Mouse (Mus musculus) heart, postnatal 0 days (tissue): Measurements from ENCODE around the gene Cxcl10. TPM values are rescaled to one million over a fixed set of nuclear protein-coding genes. Genes with fewer than 3 reads are reported as not detected.

Experiments used
- ATAC-seq: fragments of 200-750 bp; cut with Nextera tagmentation; 2 replicates; pipeline ENCODE4 v1.8.0; 2017; ENCODE audit warnings: low read depth, moderate number of reproducible peaks, moderate library complexity; ENCODE audit not compliant: insufficient read depth
- DNase-seq: peaks from one replicate; pipeline ENCODE4 v3.0.0-alpha.2; 2016; ENCODE audit warnings: low spot score
- H3K27ac ChIP-seq: fragments of 300-500 bp; sonication (generic); 2 replicates; pipeline ENCODE4 v1.5.1; 2014; ENCODE audit warnings: low read depth, mild to moderate bottlenecking
- H3K27me3 ChIP-seq: fragments of 300-500 bp; sonication (generic); 2 replicates; pipeline ENCODE4 v1.6.1; 2014; ENCODE audit warnings: low read length, mixed read lengths; ENCODE audit not compliant: control insufficient read depth, insufficient read depth
- H3K36me3 ChIP-seq: fragments of 300-500 bp; sonication (generic); replicated peaks from 2 replicates; pipeline ENCODE4 v1.6.1; 2014; ENCODE audit warnings: low read length, mixed read lengths; ENCODE audit not compliant: control insufficient read depth, insufficient read depth
- H3K4me1 ChIP-seq: fragments of 300-500 bp; sonication (generic); 2 replicates; pipeline ENCODE4 v1.6.1; 2014; ENCODE audit warnings: antibody characterized with exemption; ENCODE audit not compliant: control insufficient read depth, insufficient read depth
- H3K4me2 ChIP-seq: fragments of 300-500 bp; sonication (generic); 2 replicates; pipeline ENCODE4 v1.6.1; 2014; ENCODE audit warnings: low read depth, mild to moderate bottlenecking, low read length, moderate library complexity
- H3K4me3 ChIP-seq: fragments of 300-500 bp; sonication (generic); 2 replicates; pipeline ENCODE4 v1.5.1; 2014; ENCODE audit warnings: low read depth, low read length
- H3K9ac ChIP-seq: fragments of 300-500 bp; sonication (generic); replicated peaks from 2 replicates; pipeline ENCODE4 v1.6.1; 2014; ENCODE audit warnings: low read depth, low read length, mixed read lengths
- H3K9me3 ChIP-seq: fragments of 300-500 bp; sonication (generic); replicated peaks from 2 replicates; pipeline ENCODE4 v1.6.1; 2016; ENCODE audit warnings: low read length; ENCODE audit not compliant: control insufficient read depth
- CTCF ChIP-seq: IDR thresholded peaks from 2 replicates; pipeline ENCODE4 v1.5.1; 2016; ENCODE audit warnings: antibody characterized with exemption, control low read depth, low read depth
- EP300 ChIP-seq: IDR thresholded peaks from 2 replicates; pipeline ENCODE4 v1.6.1; 2016; ENCODE audit warnings: antibody characterized with exemption, low read depth
- WGBS: fragments of 180-500 bp; shearing (Covaris S2); extraction: QIAGEN DNeasy Blood & Tissue Kit; methylation state at CpG from one replicate; pipeline ENCODE4 v1.1.7; 2014; 5-methylcytosine and 5-hydroxymethylcytosine counted together
- polyA plus RNA-seq: library from polyadenylated mRNA; unstranded; fragments of >200 nt; fragmentation: Nextera tagmentation; extraction: Ambion mirVana; gene quantifications from 2 replicates; pipeline ENCODE4 v1.2.1, GENCODE M21; 2015
- total RNA-seq: library from RNA; depleted of rRNA; stranded (reverse); fragments of >200 nt; gene quantifications from 2 replicates; pipeline ENCODE4 v1.2.3, GENCODE M21; 2014; ENCODE audit warnings: low replicate concordance; rRNA removed

Cxcl10 gene
- total RNA-seq (0.81 and 9.7 TPM in 2 replicates), polyA plus RNA-seq (0.56 and 0.60 TPM in 2 replicates)

DNA sequence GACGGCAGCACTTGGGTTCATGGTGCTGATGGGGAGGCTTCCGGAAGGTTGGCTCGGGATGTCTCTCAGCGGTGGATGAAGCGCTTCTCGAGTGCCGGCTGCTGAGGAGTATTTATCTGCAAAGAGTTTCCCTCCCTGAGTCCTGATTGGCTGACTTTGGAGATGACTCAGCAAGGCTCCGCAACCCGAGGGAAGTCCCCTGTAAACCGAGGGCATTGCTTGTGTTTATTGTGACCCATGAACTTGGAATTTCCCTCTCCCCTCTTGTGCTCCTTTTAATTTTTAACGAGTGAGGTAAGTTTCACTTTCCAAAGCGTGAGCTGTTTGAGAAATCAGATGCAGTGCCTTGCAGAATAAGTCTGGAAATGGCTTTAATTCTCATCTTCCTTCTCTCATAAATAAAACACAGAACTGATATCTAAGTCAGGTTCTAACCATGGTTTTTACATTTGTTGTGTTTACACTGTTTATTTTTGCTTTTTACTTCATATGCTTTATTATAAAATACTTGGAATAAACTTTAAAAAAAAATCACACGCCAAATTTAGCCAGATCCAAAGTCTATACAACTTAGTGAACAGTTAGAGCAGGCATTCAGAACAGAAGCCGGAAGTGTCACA, at the start of gene Cxcl10:
TSS of gene Cxcl10 (minus strand) at position 96 of the 620 bp plus-strand sequence.
- peak; percentile 35; the same call in 1 of the 2 replicates for ATAC-seq

DNA sequence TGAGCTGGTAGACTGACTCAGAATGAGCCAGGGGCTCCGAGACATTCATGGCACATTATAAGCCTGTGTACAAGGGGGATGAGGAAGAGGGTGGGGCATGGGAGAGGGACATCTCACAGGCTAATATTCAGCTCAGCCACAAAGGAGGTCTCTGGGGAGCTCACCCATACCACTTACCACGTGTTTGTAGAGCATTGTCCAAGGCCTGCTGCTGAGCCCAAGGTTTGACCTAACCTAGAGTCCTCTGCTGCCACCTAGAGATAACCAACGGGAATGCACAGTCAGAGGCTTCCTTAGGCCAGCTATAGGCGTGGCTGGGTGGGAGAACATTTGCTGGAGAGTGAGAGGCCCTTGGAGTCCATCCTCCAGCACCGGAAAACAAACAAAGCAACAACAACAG, 49.5 kb upstream of the Cxcl10 start:
- TF ChIP-seq EP300, result no peak
- TF ChIP-seq CTCF, result peak; percentile 94
- H3K9me3 ChIP-seq, result no peaks in the 10 kb centered on the region
- H3K4me1 ChIP-seq, result peaks cover 15% of the 10 kb centered on the region; the same call in 1 of the 2 replicates
- H3K27me3 ChIP-seq, result no peaks in the 10 kb centered on the region
- 18% methylated on average over 5 of the region's 5 CpGs for WGBS
- H3K36me3 ChIP-seq, result peaks cover 30% of the 10 kb centered on the region
- ATAC-seq, result peak; percentile 89
- DNase-seq, result peak; percentile 85
- H3K4me3 ChIP-seq, result no peak overlapping the region
- 0 out of 2 replicates have a peak overlapping the region, but pooled peaks have one; percentile 3 for H3K9ac ChIP-seq
- 0 out of 2 replicates have a peak overlapping the region, but pooled peaks have one; percentile 26 for H3K27ac ChIP-seq
- H3K4me2 ChIP-seq, result no peak overlapping the region

More for the DNA sequence above, at the start of gene Cxcl10:
- TF ChIP-seq EP300 (no peak), CTCF (no peak)
- Histone ChIP-seq H3K4me2 (peak within 1 kb of the TSS; percentile 51), H3K4me1 (peaks cover 7% of the 10 kb centered on the region; the same call in 1 of the 2 replicates), H3K4me3 (peak within 1 kb of the TSS; percentile 19), H3K27ac (no peak within 1 kb of the TSS), H3K9ac (peak within 1 kb of the TSS; percentile 26; the same call in 1 of the 2 replicates), H3K9me3 (no peaks in the 10 kb centered on the region), H3K27me3 (0 out of 2 replicates have a peak, but pooled peaks cover 5% of the 10 kb centered on the region), H3K36me3 (no peaks in the 10 kb centered on the region)
- WGBS, result 14% methylated on average over 14 of the region's 14 CpGs
- peak; percentile 25 for DNase-seq

DNA sequence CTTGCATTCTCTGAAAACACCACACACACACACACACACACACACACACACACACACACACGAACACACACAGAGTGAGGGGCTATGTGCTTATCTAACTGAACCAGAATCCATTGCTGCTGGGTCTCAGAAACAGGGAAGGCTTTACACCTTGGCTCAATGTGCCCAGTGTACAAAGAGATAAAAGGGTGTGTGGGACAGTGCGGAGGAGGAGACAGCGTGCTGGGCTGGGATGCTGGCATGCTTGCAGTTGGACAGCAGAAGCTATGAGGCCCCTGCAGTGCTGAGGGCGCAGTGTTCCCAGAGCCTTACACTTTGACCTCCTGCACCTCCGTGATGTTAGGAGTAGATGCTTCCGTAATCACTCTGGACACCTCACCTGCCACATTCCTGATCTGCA, 47.8 kb upstream of the Cxcl10 start:
- H3K4me3 ChIP-seq, result no peak overlapping the region
- no peak overlapping the region for H3K27ac ChIP-seq
- H3K9me3 ChIP-seq, result no peaks in the 10 kb centered on the region
- DNase-seq, result no peak
- H3K4me2 ChIP-seq, result no peak overlapping the region
- peaks cover 21% of the 10 kb centered on the region; the same call in 1 of the 2 replicates for H3K4me1 ChIP-seq
- no peak overlapping the region for H3K9ac ChIP-seq
- H3K27me3 ChIP-seq, result no peaks in the 10 kb centered on the region
- TF ChIP-seq EP300, result no peak
- TF ChIP-seq CTCF, result no peak
- 57% methylated on average over 6 of the region's 6 CpGs for WGBS
- peaks cover 23% of the 10 kb centered on the region for H3K36me3 ChIP-seq
- ATAC-seq, result no peak

DNA sequence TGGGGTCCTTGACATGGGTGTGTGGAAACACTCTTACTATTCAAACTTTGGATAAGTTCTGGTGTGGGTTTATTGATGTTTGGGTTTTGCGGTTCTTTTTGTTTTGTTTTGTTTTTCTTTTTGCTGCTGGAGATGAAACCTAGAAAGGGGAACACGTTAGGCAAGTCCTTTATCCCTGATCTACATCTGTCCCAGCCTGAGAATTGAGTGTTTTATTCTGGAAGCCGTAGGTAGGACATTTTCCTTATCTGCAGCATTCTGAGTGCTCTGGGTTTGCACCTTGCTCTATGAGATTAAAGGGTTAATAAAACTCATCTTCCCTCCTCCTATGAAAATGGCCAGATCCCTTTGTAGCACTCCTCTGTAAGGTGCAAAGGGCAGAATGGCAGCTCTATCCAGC, 47.1 kb upstream of the Cxcl10 start:
- WGBS, result 78% methylated on average over 3 of the region's 3 CpGs
- peaks cover 26% of the 10 kb centered on the region; the same call in 1 of the 2 replicates for H3K4me1 ChIP-seq
- H3K4me3 ChIP-seq, result no peak overlapping the region
- no peak overlapping the region for H3K9ac ChIP-seq
- ATAC-seq (no peak), DNase-seq (no peak)
- no peak overlapping the region for H3K4me2 ChIP-seq
- peaks cover 19% of the 10 kb centered on the region for H3K36me3 ChIP-seq
- no peaks in the 10 kb centered on the region for H3K27me3 ChIP-seq
- H3K9me3 ChIP-seq, result no peaks in the 10 kb centered on the region
- peak overlapping the region; percentile 25; the same call in 1 of the 2 replicates for H3K27ac ChIP-seq
- TF ChIP-seq EP300 (no peak), CTCF (no peak)

DNA sequence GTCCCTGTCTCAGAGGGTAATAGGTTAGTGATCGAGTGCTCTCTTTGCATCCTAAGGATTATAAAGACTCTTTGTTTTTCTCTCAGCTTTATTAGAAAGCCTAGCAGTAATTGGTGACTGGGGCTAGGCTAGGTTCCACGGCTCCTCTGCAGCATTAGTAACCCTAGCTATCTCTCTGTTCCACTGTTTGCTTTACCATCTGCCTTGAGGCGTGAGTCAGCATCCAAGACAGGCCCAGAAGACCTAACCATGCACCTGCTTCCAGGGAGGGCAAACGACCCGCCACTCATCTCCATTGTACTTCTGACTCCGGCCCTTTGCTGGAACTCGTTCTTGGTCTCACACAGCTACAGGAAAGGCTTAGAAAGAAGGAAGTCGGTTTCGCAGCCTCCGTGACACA, 45.2 kb upstream of the Cxcl10 start:
- no peak overlapping the region for H3K27ac ChIP-seq
- H3K4me2 ChIP-seq, result peak overlapping the region; percentile 43
- ATAC-seq (no peak), DNase-seq (no peak)
- H3K4me1 ChIP-seq, result peaks cover 38% of the 10 kb centered on the region
- H3K9ac ChIP-seq, result 0 out of 2 replicates have a peak overlapping the region, but pooled peaks have one; percentile 6
- TF ChIP-seq EP300 (no peak), CTCF (no peak)
- H3K36me3 ChIP-seq, result peaks cover 16% of the 10 kb centered on the region
- 68% methylated on average over 10 of the region's 10 CpGs for WGBS
- H3K9me3 ChIP-seq, result no peaks in the 10 kb centered on the region
- H3K27me3 ChIP-seq, result no peaks in the 10 kb centered on the region
- H3K4me3 ChIP-seq, result no peak overlapping the region
